Mouse (Mus musculus) limb, embryonic 11.5 days (tissue): Measurements from ENCODE around the gene Caly. TPM values are rescaled to one million over a fixed set of nuclear protein-coding genes. Genes with fewer than 3 reads are reported as not detected.

Experiments
- ATAC-seq: fragments of 200-750 bp; cut with Nextera tagmentation; 2 replicates; pipeline ENCODE4 v1.8.0; 2017; ENCODE audit warnings: low read depth; ENCODE audit not compliant: insufficient number of reproducible peaks, low FRiP score, low TSS enrichment
- DNase-seq: peaks from one replicate; pipeline ENCODE4 v3.0.0-alpha.2; 2015; ENCODE audit warnings: low spot score
- H3K27ac ChIP-seq: fragments of 300-500 bp; sonication (generic); replicated peaks from 2 replicates; pipeline ENCODE4 v1.5.1; 2014; ENCODE audit warnings: low read depth, mild to moderate bottlenecking, low read length
- H3K27me3 ChIP-seq: fragments of 300-500 bp; sonication (generic); 2 replicates; pipeline ENCODE4 v1.6.1; 2014; ENCODE audit warnings: mild to moderate bottlenecking, low read length, mixed read lengths; ENCODE audit not compliant: control insufficient read depth, insufficient read depth
- H3K36me3 ChIP-seq: fragments of 300-500 bp; sonication (generic); 2 replicates; pipeline ENCODE4 v1.6.1; 2014; ENCODE audit warnings: mild to moderate bottlenecking, low read length, moderate library complexity, mixed read lengths; ENCODE audit not compliant: control insufficient read depth, insufficient read depth
- H3K4me1 ChIP-seq: fragments of 300-500 bp; sonication (generic); 2 replicates; pipeline ENCODE4 v1.6.1; 2014; ENCODE audit warnings: low read length, mixed read lengths; ENCODE audit not compliant: control insufficient read depth, insufficient read depth
- H3K4me2 ChIP-seq: fragments of 300-500 bp; sonication (generic); 2 replicates; pipeline ENCODE4 v1.6.1; 2014; ENCODE audit warnings: low read depth, mild to moderate bottlenecking, moderate library complexity; ENCODE audit not compliant: severe bottlenecking
- H3K4me3 ChIP-seq: fragments of 300-500 bp; sonication (generic); 2 replicates; pipeline ENCODE4 v1.5.1; 2014; ENCODE audit warnings: low read depth, low read length
- H3K9ac ChIP-seq: fragments of 300-500 bp; sonication (generic); 2 replicates; pipeline ENCODE4 v1.6.1; 2014; ENCODE audit warnings: mild to moderate bottlenecking, low read length
- H3K9me3 ChIP-seq: fragments of 300-500 bp; sonication (generic); 2 replicates; pipeline ENCODE4 v1.6.1; 2016; ENCODE audit warnings: low read length; ENCODE audit not compliant: control insufficient read depth
- WGBS: fragments of 180-500 bp; shearing (Covaris S2); extraction: QIAGEN DNeasy Blood & Tissue Kit; methylation state at CpG from one replicate; pipeline ENCODE4 v1.1.7; 2014; 5-methylcytosine and 5-hydroxymethylcytosine counted together
- polyA plus RNA-seq: library from polyadenylated mRNA; unstranded; fragments of >200 nt; fragmentation: Nextera tagmentation; extraction: Ambion mirVana; gene quantifications from 2 replicates; pipeline ENCODE4 v1.2.1, GENCODE M21; 2014

Caly gene
- polyA plus RNA-seq, 1 experiment from 2014 or later = 2.0 TPM

DNA sequence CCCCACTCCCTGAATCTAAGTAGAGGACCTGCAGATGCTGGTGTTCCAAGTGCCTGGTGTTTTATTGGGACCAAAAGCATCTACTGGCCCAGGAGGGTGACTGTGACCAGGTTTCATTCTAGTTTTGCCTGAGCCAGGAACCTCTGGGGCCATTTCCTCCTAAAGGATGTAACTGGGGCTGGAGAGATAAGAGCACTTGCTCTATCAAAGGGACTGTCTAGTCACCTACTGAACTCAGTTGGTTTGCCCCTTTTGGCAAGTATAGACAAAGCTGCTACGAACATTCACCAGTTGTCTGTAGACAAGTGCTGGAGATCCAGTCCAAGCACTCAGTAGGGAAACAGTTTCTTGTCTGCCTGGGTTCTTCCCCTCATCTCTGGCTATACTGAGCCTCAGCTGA, 16.1 kb upstream of the Caly start:
- ATAC-seq = no peak
- H3K4me2 ChIP-seq = no peak overlapping the region
- WGBS = 93% methylated on average over 1 of the region's 1 CpGs
- H3K4me1 ChIP-seq = 0 out of 2 replicates have a peak, but pooled peaks cover 2% of the 10 kb centered on the region
- DNase-seq = no peak
- no peak overlapping the region for H3K27ac ChIP-seq
- H3K36me3 ChIP-seq = no peaks in the 10 kb centered on the region
- H3K4me3 ChIP-seq = no peak overlapping the region
- no peak overlapping the region for H3K9ac ChIP-seq
- no peaks in the 10 kb centered on the region for H3K27me3 ChIP-seq
- no peaks in the 10 kb centered on the region; the same call in 1 of the 2 replicates for H3K9me3 ChIP-seq

DNA sequence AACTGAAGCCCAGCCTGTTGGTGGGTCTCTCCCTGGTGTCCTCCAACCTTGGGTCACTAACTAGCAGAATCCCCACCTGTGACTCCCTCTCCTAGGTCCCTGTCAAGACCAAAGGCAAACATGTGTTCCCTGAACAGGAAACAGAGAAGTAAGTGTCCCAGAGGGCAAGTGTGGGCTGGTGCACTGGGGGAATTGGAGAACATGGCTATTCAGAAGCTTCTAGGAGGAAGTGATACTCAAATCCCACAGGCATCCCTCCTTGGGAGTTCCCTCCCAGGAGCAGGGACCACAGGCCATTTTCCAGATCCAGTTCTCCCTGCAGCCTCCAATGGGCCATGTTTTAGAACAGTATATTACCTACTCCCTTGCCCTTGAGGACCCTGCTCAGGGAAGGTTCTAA, 13.7 kb upstream of the Caly start:
- no peak overlapping the region for H3K4me3 ChIP-seq
- H3K9ac ChIP-seq = no peak overlapping the region
- no peaks in the 10 kb centered on the region for H3K27me3 ChIP-seq
- H3K36me3 ChIP-seq = no peaks in the 10 kb centered on the region
- no peak overlapping the region for H3K27ac ChIP-seq
- no peaks in the 10 kb centered on the region for H3K4me1 ChIP-seq
- H3K4me2 ChIP-seq = no peak overlapping the region
- DNase-seq (no peak), ATAC-seq (no peak)
- H3K9me3 ChIP-seq = no peaks in the 10 kb centered on the region; the same call in 1 of the 2 replicates

- no peak overlapping the region for H3K27ac ChIP-seq
- H3K4me1 ChIP-seq = no peaks in the 10 kb centered on the region
- DNase-seq (no peak), ATAC-seq (no peak)
- H3K9ac ChIP-seq = no peak overlapping the region
- 42% methylated on average over 1 of the region's 1 CpGs for WGBS
- H3K9me3 ChIP-seq = no peaks in the 10 kb centered on the region; the same call in 1 of the 2 replicates
- H3K4me3 ChIP-seq = no peak overlapping the region
- no peaks in the 10 kb centered on the region for H3K27me3 ChIP-seq
- no peak overlapping the region for H3K4me2 ChIP-seq
- no peaks in the 10 kb centered on the region for H3K36me3 ChIP-seq
Measured at GRCm38 (mm10) chr7:140095556-140095955, 13.2 kb upstream of the Caly start.

DNA sequence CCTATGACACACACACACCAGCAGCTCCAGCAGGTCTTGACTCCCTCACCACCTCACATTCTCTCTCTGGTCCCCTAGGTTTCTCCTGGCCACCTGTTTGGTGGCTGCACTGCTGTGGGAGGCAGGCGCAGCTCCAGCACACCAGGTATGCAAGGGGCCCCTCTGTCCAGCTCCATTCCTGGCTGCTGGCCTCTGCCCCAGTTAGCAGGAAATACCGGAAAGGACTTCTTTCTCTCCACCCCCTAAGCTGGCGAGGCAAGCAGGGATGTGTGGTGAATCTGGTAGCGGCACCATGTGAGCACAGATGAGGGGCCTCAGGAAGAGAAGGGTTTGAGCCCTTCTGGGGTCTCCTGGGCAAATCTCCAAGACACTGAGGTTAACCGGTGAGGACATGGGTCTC, 12.6 kb upstream of the Caly start:
- no peak overlapping the region for H3K4me3 ChIP-seq
- H3K4me2 ChIP-seq = no peak overlapping the region
- 51% methylated on average over 5 of the region's 5 CpGs for WGBS
- no peaks in the 10 kb centered on the region for H3K27me3 ChIP-seq
- no peaks in the 10 kb centered on the region for H3K4me1 ChIP-seq
- H3K36me3 ChIP-seq = no peaks in the 10 kb centered on the region
- DNase-seq (no peak), ATAC-seq (no peak)
- no peak overlapping the region for H3K27ac ChIP-seq
- H3K9ac ChIP-seq = no peak overlapping the region
- no peaks in the 10 kb centered on the region; the same call in 1 of the 2 replicates for H3K9me3 ChIP-seq

GRCm38 (mm10) chr7:140092924-140093528, 10.7 kb upstream of the Caly start, which contains the start of gene Prap1:
Gene Prap1, plus strand, starts transcription at chr7:140093395.
- 68% methylated on average over 5 of the region's 5 CpGs for WGBS
- H3K4me2 ChIP-seq = no peak within 1 kb of the TSS
- H3K36me3 ChIP-seq = no peaks in the 10 kb centered on the region

GRCm38 (mm10) chr7:140090601-140091000, 8.3 kb upstream of the Caly start:
- ATAC-seq (no peak), DNase-seq (no peak)
- H3K9ac ChIP-seq = no peak overlapping the region
- no peaks in the 10 kb centered on the region for H3K9me3 ChIP-seq
- no peaks in the 10 kb centered on the region for H3K36me3 ChIP-seq
- no peaks in the 10 kb centered on the region for H3K27me3 ChIP-seq
- no peak overlapping the region for H3K27ac ChIP-seq
- H3K4me2 ChIP-seq = no peak overlapping the region
- H3K4me3 ChIP-seq = no peak overlapping the region
- 79% methylated on average over 10 of the region's 10 CpGs for WGBS
- H3K4me1 ChIP-seq = no peaks in the 10 kb centered on the region

More at GRCm38 (mm10) chr7:140092924-140093528, 10.7 kb upstream of the Caly start, which contains the start of gene Prap1:
- Histone ChIP-seq H3K9me3 (no peaks in the 10 kb centered on the region; the same call in 1 of the 2 replicates), H3K27me3 (no peaks in the 10 kb centered on the region), H3K27ac (no peak within 1 kb of the TSS), H3K4me1 (no peaks in the 10 kb centered on the region), H3K4me3 (no peak within 1 kb of the TSS), H3K9ac (no peak within 1 kb of the TSS)
- no peak for ATAC-seq
- no peak for DNase-seq

DNA sequence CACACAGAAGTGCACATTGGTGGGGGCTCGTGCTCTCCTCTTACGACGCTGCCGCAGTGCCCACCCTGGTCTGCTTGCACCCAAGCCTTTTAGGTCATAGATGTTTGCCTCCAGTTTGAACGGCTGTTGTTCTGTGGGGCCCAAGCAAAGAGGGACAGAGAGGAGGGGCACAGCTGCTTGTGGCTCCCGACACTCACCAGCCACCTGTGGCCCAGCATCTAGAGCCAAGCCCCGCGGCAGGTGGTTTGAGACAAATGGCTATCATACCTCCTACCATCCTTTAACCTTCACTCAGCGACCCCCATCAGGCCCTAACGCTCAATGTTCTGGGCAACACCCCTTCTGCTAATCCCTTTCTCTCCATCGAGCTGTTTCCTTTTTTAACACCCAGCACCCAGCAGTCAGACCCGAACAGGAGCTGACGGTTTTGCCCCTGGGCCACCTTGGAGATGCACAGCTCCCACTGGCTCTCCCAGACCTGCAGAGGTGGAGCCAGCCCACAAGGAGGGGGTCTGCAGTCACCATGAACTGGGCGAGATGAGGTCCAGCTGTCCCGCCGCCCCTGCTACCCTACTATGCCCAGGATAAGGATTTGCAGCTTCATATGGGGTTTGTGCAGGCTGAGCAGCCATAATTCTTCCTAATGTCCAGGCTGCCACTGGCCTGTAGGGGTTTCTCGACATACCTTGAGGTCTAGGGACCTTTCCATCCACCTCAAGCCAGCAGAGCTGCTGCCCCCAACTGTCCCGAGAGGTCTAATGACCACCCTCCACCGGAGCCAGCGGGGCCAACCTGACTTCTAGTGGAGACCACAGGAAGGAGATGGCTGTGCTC, 723 bp downstream of the Caly start:
- Histone ChIP-seq H3K36me3 (no peaks in the 10 kb centered on the region), H3K4me3 (no peak overlapping the region), H3K27me3 (peaks cover 31% of the 10 kb centered on the region), H3K4me2 (no peak overlapping the region; the same call in 1 of the 2 replicates), H3K27ac (no peak overlapping the region), H3K9ac (no peak overlapping the region), H3K4me1 (peaks cover 9% of the 10 kb centered on the region; the same call in 1 of the 2 replicates), H3K9me3 (no peaks in the 10 kb centered on the region)
- 24% methylated on average over 20 of the region's 20 CpGs for WGBS
- ATAC-seq (no peak), DNase-seq (no peak)

DNA sequence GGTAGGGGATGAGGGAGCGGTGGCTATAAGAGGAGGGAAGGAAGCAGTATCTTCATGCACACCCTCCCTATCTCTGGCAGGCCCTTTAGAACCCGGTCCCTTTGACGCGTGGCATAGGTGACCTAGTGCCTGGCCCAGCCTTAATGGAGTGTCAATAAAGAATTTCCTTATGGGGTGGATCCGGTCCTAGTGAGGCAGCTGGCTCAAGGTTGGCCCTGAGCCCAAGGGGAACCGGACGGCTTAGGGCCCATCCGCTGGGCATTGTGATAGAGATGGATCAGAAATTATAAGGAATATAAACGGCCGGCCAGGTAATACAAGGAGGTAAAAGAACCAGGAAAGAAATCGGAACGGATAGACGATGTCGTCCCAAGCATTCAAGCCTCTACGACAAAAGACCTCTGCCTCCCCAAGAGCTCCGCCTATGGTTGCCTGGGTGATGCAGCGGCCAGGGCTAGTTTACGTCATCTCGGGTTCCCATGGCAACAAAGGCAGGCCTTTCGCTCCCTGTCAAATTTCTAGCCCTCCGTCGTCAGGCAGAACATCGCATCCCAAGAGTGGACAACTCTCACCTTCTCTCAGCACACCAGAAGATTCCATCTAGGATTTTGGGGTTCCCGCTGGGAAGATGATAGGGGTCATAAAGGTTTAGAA, 1.7 kb downstream of the Caly start:
- no peak overlapping the region for H3K9ac ChIP-seq
- WGBS = 6% methylated on average over 24 of the region's 24 CpGs
- peaks cover 9% of the 10 kb centered on the region; the same call in 1 of the 2 replicates for H3K4me1 ChIP-seq
- peaks cover 31% of the 10 kb centered on the region for H3K27me3 ChIP-seq
- no peaks in the 10 kb centered on the region for H3K36me3 ChIP-seq
- ATAC-seq = peak; percentile 67
- peak overlapping the region; percentile 43 for H3K4me2 ChIP-seq
- no peak overlapping the region for H3K27ac ChIP-seq
- DNase-seq = peak; percentile 88
- H3K9me3 ChIP-seq = no peaks in the 10 kb centered on the region
- H3K4me3 ChIP-seq = peak overlapping the region; percentile 15
